Mouse (Mus musculus): ENCODE results near the gene Dhx29. TPM values are rescaled to one million over a fixed set of nuclear protein-coding genes. Genes with fewer than 3 reads are reported as not detected.

The Dhx29 gene
- polyA plus RNA-seq (2012; rRNA removed; ENCODE audit: low replicate concordance), result 0.36 and 0.46 TPM in 2 replicates

DNA sequence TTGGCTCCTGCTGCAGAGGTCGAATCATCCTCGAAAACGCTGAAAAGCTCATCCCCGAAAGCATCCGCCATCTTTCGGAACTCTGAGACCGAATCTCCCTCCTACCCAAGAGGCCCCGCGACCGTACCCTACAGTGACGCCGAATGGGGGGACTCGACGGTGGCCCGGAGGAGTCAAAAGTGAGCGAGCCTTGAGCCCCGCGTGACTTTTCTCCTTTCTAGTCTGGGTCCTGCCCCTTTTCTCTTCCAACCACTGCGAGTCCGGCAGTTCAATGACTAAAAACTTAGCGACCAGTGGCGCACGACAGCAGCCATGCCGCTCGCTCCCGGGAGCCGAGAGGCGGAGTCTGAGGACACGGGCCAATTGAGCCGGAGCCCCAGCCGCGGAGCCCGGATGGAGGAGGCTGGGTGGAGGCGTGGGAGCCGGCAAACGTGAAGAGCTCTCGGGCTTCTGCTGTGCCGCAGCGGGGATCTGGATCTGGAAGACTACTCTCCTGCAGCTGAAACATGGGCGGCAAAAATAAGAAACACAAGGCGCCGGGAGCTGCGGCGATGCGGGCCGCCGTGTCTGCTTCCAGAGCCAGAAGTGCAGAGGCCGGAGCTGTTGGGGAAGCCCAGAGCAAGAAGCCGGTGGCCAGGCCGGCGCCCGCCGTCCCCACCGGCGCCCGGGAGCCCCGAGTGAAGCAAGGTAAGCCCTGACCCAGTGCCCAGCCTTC lies at the start of gene Dhx29, which contains the start of gene Mtrex:
Dhx29 (plus strand) TSS at position 168 of the 715 bp plus-strand sequence.
Mtrex (minus strand) TSS at position 112 of the 715 bp plus-strand sequence.

DNA sequence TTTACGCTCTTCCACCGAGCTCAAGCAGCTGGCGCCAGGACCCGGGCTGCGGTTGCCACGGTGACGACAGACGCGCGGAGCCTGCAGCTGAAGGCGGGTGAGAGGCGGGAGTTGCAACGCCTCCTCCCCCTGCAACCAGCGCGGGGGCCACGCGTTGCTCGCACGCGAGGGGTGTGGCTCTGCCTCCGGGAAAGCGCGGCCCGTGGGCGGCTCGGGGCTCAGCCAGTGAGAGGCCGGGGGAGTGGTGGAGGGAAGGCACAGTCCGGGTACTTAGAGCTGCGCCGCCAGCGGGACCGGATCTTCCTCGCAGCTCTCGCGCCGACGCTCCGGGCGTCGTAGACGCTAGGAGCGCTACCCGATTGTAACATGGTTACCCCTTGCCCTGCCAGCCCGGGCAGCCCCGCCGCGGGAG lies 60.3 kb downstream of the Dhx29 start, which contains the start of gene Ccno:
Ccno (plus strand) TSS at position 271 of the 412 bp plus-strand sequence.

DNA sequence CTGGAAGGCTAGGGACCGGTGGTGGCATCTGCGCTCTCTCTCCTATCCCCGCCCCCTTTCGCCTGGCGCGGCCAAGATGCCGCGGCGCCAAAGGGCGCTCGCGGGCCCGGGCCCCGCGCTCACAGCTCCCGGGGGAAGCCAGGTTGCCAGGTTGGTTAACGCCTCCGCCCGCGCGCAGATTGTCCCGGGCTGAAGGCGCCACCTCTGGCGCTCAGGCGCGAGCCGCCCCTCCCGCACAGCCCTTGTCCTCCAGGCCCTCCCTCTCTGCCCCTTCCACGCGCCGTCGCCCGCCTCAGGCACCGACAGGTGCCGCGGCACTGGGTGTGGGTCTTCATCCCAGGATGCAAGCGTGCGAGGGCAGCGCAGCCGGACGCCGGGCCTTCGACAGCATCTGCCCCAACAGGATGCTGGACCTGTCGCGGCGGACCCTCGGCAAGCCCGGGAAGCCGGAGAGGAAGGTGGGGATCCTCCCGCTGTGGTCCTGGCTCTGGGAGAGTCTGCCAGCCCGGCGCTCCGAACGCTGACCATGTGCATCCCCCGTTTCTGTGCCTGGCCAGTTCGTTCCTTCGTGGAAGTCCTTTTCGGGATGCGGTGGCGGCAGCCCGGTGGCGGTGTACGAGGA lies 66.4 kb downstream of the Dhx29 start, which contains the start of gene Mcidas:
Mcidas (plus strand) TSS at position 315 of the 622 bp plus-strand sequence.

Other genes with a start within 250 kb of the Dhx29 start
- 60.2 and 108 TPM in 2 replicates for gene Plpp1, start 126.7 kb upstream of the Dhx29 start, polyA plus RNA-seq (2012; rRNA removed; ENCODE audit: low replicate concordance)
- 0.51 and 0.93 TPM in 2 replicates for gene Mtrex, start 56 bp upstream of the Dhx29 start, polyA plus RNA-seq (2012; rRNA removed; ENCODE audit: low replicate concordance)
- gene Ccno, start 60.3 kb downstream of the Dhx29 start, polyA plus RNA-seq (2012; rRNA removed; ENCODE audit: low replicate concordance), result 0.32 and 0.76 TPM in 2 replicates
- 0.05 TPM in 1 of 2 replicates, not detected in the other for gene Mcidas, start 66.4 kb downstream of the Dhx29 start, polyA plus RNA-seq (2012; rRNA removed; ENCODE audit: low replicate concordance)
- gene Cdc20b, start 107.7 kb downstream of the Dhx29 start, polyA plus RNA-seq (2012; rRNA removed; ENCODE audit: low replicate concordance), result not detected in 2 replicates
- 0.48 TPM in 1 of 2 replicates, not detected in the other for gene Gpx8, start 119.0 kb downstream of the Dhx29 start, polyA plus RNA-seq (2012; rRNA removed; ENCODE audit: low replicate concordance)
- 4.6 and 8.6 TPM in 2 replicates for gene Gzma, start 173.5 kb downstream of the Dhx29 start, polyA plus RNA-seq (2012; rRNA removed; ENCODE audit: low replicate concordance)

Data from duodenum, adult 2 months (tissue).